Mouse (Mus musculus) B cell, adult 2 months (primary cell): Measurements from ENCODE around the gene Utp18.

Source experiments
- DNase-seq, 2 experiments: peaks; one replicate each; pipeline ENCODE4 v3.0.0; 2022

Gene Utp18

GRCm38 (mm10) chr11:93828619-93829326, 56.8 kb downstream of the Utp18 start:
- DNase-seq: no peak

GRCm38 (mm10) chr11:93822261-93822660, 63.3 kb downstream of the Utp18 start:
- no peak for DNase-seq

- DNase-seq: peak in 1 of 2 experiments; percentile 8
Measured at GRCm38 (mm10) chr11:93821533-93821932, 64.0 kb downstream of the Utp18 start.

GRCm38 (mm10) chr11:93817966-93818738, 67.4 kb downstream of the Utp18 start:
- no peak for DNase-seq

GRCm38 (mm10) chr11:93812955-93813354, 72.6 kb downstream of the Utp18 start:
- DNase-seq: no peak

GRCm38 (mm10) chr11:93812125-93812868, 73.3 kb downstream of the Utp18 start:
- peak; percentile 5 to 6 for DNase-seq
